Mouse (Mus musculus) C2C12 (cell line): Measurements from ENCODE around the gene Nav3. TPM values are rescaled to one million over a fixed set of nuclear protein-coding genes. Genes with fewer than 3 reads are reported as not detected.

ENCODE experiments used
- H3K27me3 ChIP-seq: one replicate; pipeline ENCODE4 v1.6.1; 2011; ENCODE audit not compliant: control insufficient read depth, insufficient read depth, insufficient read length
- H3K36me3 ChIP-seq: one replicate; pipeline ENCODE4 v1.6.1; 2011; ENCODE audit not compliant: control insufficient read depth, insufficient read depth
- H3K4me3 ChIP-seq: one replicate; pipeline ENCODE4 v1.5.1; 2011; ENCODE audit warnings: mild to moderate bottlenecking, control low read depth; ENCODE audit not compliant: poor library complexity, insufficient read depth, severe bottlenecking
- H3K79me2 ChIP-seq: one replicate; pipeline ENCODE4 v1.6.1; 2011; ENCODE audit not compliant: control insufficient read depth, insufficient read depth
- H3K79me3 ChIP-seq: one replicate; pipeline ENCODE4 v1.6.1; 2011; ENCODE audit warnings: low read depth, control low read depth
- H3ac ChIP-seq: one replicate; pipeline ENCODE3; 2011; ENCODE audit warnings: low read depth; ENCODE audit not compliant: control insufficient read depth, insufficient read length
- CEBPB ChIP-seq: IDR thresholded peaks from one replicate; pipeline ENCODE4 v1.6.1; 2011; ENCODE audit warnings: low read depth, mild to moderate bottlenecking, control low read depth, moderate library complexity
- CTCF ChIP-seq: IDR thresholded peaks from one replicate; pipeline ENCODE4 v1.5.1; 2011; ENCODE audit not compliant: control insufficient read depth, insufficient read depth, insufficient read length
- FOSL1 ChIP-seq: IDR thresholded peaks from one replicate; pipeline ENCODE4 v1.8.0; 2011; ENCODE audit warnings: mild to moderate bottlenecking, low read length; ENCODE audit not compliant: poor library complexity, insufficient read depth, severe bottlenecking
- MAX ChIP-seq: IDR thresholded peaks from one replicate; pipeline ENCODE4 v1.6.1; 2011; ENCODE audit warnings: mild to moderate bottlenecking, control low read depth
- MYOD1 ChIP-seq: IDR thresholded peaks from one replicate; pipeline ENCODE4 v1.6.1; 2011; ENCODE audit warnings: low read depth; ENCODE audit not compliant: control insufficient read depth, insufficient read length
- MYOG ChIP-seq: IDR thresholded peaks from one replicate; pipeline ENCODE4 v1.6.1; 2011; ENCODE audit not compliant: control insufficient read depth, insufficient read length; ENCODE audit errors: extremely low read depth
- USF1 ChIP-seq: IDR thresholded peaks from one replicate; pipeline ENCODE4 v1.6.1; 2011; ENCODE audit warnings: low read depth, mild to moderate bottlenecking, control low read depth, moderate library complexity
- polyA plus RNA-seq: library from polyadenylated mRNA; unstranded; fragments of >200 nt; fragmentation: generic; extraction: Trizol; gene quantifications from one replicate; pipeline ENCODE4 v1.2.1, GENCODE M21; 2012; ENCODE audit warnings: missing spikeins

Nav3 gene
- polyA plus RNA-seq, 1 experiment = 5.0 TPM

GRCm38 (mm10) chr10:110103255-110103654 is 352.7 kb downstream of the Nav3 start:
- no peaks in the 10 kb centered on the region for H3K27me3 ChIP-seq
- H3K79me2 ChIP-seq = no peaks in the 10 kb centered on the region
- H3K79me3 ChIP-seq = no peaks in the 10 kb centered on the region
- TF ChIP-seq USF1 (no peak), MYOD1 (peak; percentile 92)
- no peak overlapping the region for H3ac ChIP-seq
- H3K4me3 ChIP-seq = no peak overlapping the region
- no peaks in the 10 kb centered on the region for H3K36me3 ChIP-seq

GRCm38 (mm10) chr10:110102231-110102630 is 353.8 kb downstream of the Nav3 start:
- no peaks in the 10 kb centered on the region for H3K27me3 ChIP-seq

GRCm38 (mm10) chr10:110094433-110094832 is 361.6 kb downstream of the Nav3 start:
- Histone ChIP-seq H3ac (no peak overlapping the region), H3K36me3 (no peaks in the 10 kb centered on the region), H3K79me2 (no peaks in the 10 kb centered on the region), H3K27me3 (no peaks in the 10 kb centered on the region), H3K79me3 (no peaks in the 10 kb centered on the region), H3K4me3 (no peak overlapping the region)
- TF ChIP-seq MYOD1 (no peak), CEBPB (no peak), MAX (no peak), MYOG (no peak), CTCF (no peak), FOSL1 (no peak)

More at GRCm38 (mm10) chr10:110102231-110102630, 353.8 kb downstream of the Nav3 start:
- H3K79me2 ChIP-seq = no peaks in the 10 kb centered on the region
- no peak overlapping the region for H3ac ChIP-seq
- no peaks in the 10 kb centered on the region for H3K36me3 ChIP-seq
- TF ChIP-seq USF1 (no peak), FOSL1 (no peak), MYOG (no peak), MAX (no peak), CTCF (no peak), MYOD1 (no peak), CEBPB (no peak)
- H3K79me3 ChIP-seq = no peaks in the 10 kb centered on the region
- no peak overlapping the region for H3K4me3 ChIP-seq

- TF ChIP-seq USF1 = no peak
- no peak for TF ChIP-seq MYOD1
- TF ChIP-seq MAX = no peak
- no peak for TF ChIP-seq FOSL1
- no peak for TF ChIP-seq MYOG
- TF ChIP-seq CEBPB = no peak
- TF ChIP-seq CTCF = no peak
- H3K79me3 ChIP-seq = no peaks in the 10 kb centered on the region
- H3ac ChIP-seq = no peak overlapping the region
- H3K4me3 ChIP-seq = no peak overlapping the region
- no peaks in the 10 kb centered on the region for H3K79me2 ChIP-seq
- no peaks in the 10 kb centered on the region for H3K27me3 ChIP-seq
- no peaks in the 10 kb centered on the region for H3K36me3 ChIP-seq
Observed at GRCm38 (mm10) chr10:110088444-110089061, 367.5 kb downstream of the Nav3 start.

GRCm38 (mm10) chr10:110085903-110086302 is 370.1 kb downstream of the Nav3 start:
- Histone ChIP-seq H3K79me2 (no peaks in the 10 kb centered on the region), H3K79me3 (no peaks in the 10 kb centered on the region), H3ac (no peak overlapping the region), H3K4me3 (no peak overlapping the region), H3K27me3 (no peaks in the 10 kb centered on the region), H3K36me3 (no peaks in the 10 kb centered on the region)
- TF ChIP-seq MYOG (no peak), MYOD1 (no peak), CTCF (no peak), USF1 (no peak), CEBPB (no peak)

- no peaks in the 10 kb centered on the region for H3K36me3 ChIP-seq
- H3K27me3 ChIP-seq = no peaks in the 10 kb centered on the region
- no peaks in the 10 kb centered on the region for H3K79me3 ChIP-seq
- no peaks in the 10 kb centered on the region for H3K79me2 ChIP-seq
- H3K4me3 ChIP-seq = no peak overlapping the region
- TF ChIP-seq MYOD1 (no peak), CTCF (peak; percentile 59)
- H3ac ChIP-seq = no peak overlapping the region
Observed at GRCm38 (mm10) chr10:110085156-110085555, 370.8 kb downstream of the Nav3 start.
